ENCODE assay signal across 29 mouse cellular contexts in the genomic region with DNA sequence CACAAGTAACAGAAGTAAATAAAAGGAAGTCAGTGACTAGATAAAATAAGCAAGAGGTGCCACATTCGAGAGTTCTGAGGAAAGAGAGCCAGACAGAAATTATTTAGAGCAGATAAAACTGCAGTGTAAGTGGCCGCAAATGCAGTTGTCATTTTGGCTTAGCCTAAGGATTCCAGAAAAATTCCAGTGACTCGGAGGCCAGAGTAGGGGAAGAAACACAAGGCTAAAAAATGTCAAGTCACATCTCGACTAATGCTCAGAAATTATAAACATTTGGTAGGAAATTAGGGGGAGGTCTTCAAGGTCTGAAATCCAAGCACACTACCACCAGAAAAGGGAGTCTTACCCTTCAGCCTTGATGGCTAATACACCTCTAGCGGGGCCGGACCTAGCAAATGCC. TPM values are rescaled to one million over a fixed set of nuclear protein-coding genes. Genes with fewer than 3 reads are reported as not detected.
DNase-seq lines count a peak whose midpoint lies in the region; ATAC-seq lines count a peak whose summit lies in the region.
"Had no signal": no experiment of that assay in that cellular context is flagged by ENCODE, and none has a peak within 500 bp of the region (broad histone marks: within the 10 kb centered on the region; RNA-seq: fewer than 3 reads in every experiment).

No protein-coding gene starts in this region.

- H3K27ac ChIP-seq in embryonic facial prominence, embryonic 11.5 days (replicated peaks; ENCODE audit: low read depth, low read length), result no peak overlapping the region
- no peak overlapping the region for H3K27ac ChIP-seq in embryonic facial prominence, embryonic 10.5 days (replicated peaks)
- H3K27ac ChIP-seq in heart, embryonic 12.5 days (ENCODE audit: poor library complexity, severe bottlenecking), result peak overlapping the region; percentile 57; the same call in 1 of the 2 replicates
- H3K27ac ChIP-seq in lung, embryonic 16.5 days (ENCODE audit: low read length), result 0 out of 2 replicates have a peak overlapping the region, but pooled peaks have one; percentile 43
- H3K27ac ChIP-seq: embryonic facial prominence, embryonic 12.5 days; forebrain, embryonic 10.5 days; gastrocnemius, adult 2 months; hindbrain, embryonic 14.5 days; liver, embryonic 14.5 days had no signal

- no peak overlapping the region for H3K4me2 ChIP-seq in embryonic facial prominence, embryonic 11.5 days (ENCODE audit: low read depth, low read length)
- H3K4me2 ChIP-seq in heart, embryonic 12.5 days, result peak overlapping the region; percentile 16
- no peak overlapping the region for H3K4me2 ChIP-seq in lung, embryonic 16.5 days (ENCODE audit: low read depth, low read length)
- H3K4me2 ChIP-seq: embryonic facial prominence, embryonic 12.5 days; hindbrain, embryonic 14.5 days; midbrain, embryonic 11.5 days had no signal

- no peak overlapping the region for H3K4me3 ChIP-seq in embryonic facial prominence, embryonic 11.5 days (ENCODE audit: low read depth, low read length)
- no peak overlapping the region for H3K4me3 ChIP-seq in embryonic facial prominence, embryonic 10.5 days
- no peak overlapping the region for H3K4me3 ChIP-seq in heart, embryonic 12.5 days
- H3K4me3 ChIP-seq in lung, embryonic 16.5 days (ENCODE audit: low read length), result no peak overlapping the region
- H3K4me3 ChIP-seq: embryonic facial prominence, embryonic 12.5 days; forebrain, embryonic 10.5 days; gastrocnemius, adult 2 months had no signal

- no peak for ATAC-seq in embryonic facial prominence, embryonic 11.5 days (replicated peaks; ENCODE audit: insufficient number of reproducible peaks, low FRiP score, low TSS enrichment, low read depth)
- ATAC-seq in heart, embryonic 12.5 days (ENCODE audit: insufficient number of reproducible peaks, low FRiP score), result no peak
- ATAC-seq in lung, embryonic 16.5 days (ENCODE audit: low read depth), result peak; percentile 66
- ATAC-seq: forebrain, embryonic 16.5 days; intestine, postnatal 0 days; midbrain, embryonic 16.5 days; Patski had no signal

- H3K27me3 ChIP-seq in embryonic facial prominence, embryonic 11.5 days (ENCODE audit: control insufficient read depth, insufficient read depth, low read length), result no peaks in the 10 kb centered on the region
- no peaks in the 10 kb centered on the region for H3K27me3 ChIP-seq in embryonic facial prominence, embryonic 10.5 days (replicated peaks; ENCODE audit: low read depth, poor library complexity, severe bottlenecking)
- H3K27me3 ChIP-seq in heart, embryonic 12.5 days (replicated peaks), result no peaks in the 10 kb centered on the region
- H3K27me3 ChIP-seq in lung, embryonic 16.5 days (ENCODE audit: control insufficient read depth, insufficient read depth, low read depth, low read length), result no peaks in the 10 kb centered on the region
- H3K27me3 ChIP-seq: embryonic facial prominence, embryonic 12.5 days; Patski had no signal

- intact Hi-C loops in left cerebral cortex, postnatal 36 days (cut with DNase I), result no loop called here

- H3K9ac ChIP-seq in embryonic facial prominence, embryonic 11.5 days (replicated peaks; ENCODE audit: low read length), result no peak overlapping the region
- H3K9ac ChIP-seq in heart, embryonic 12.5 days, result no peak overlapping the region
- H3K9ac ChIP-seq in lung, embryonic 16.5 days (ENCODE audit: low read length), result no peak overlapping the region
- H3K9ac ChIP-seq: embryonic facial prominence, embryonic 12.5 days; hindbrain, embryonic 14.5 days; liver, embryonic 14.5 days had no signal

- WGBS in embryonic facial prominence, embryonic 11.5 days, result 52% methylated on average over 6 of the region's 6 CpGs
- WGBS in embryonic facial prominence, embryonic 10.5 days, result 72% methylated on average over 6 of the region's 6 CpGs
- 32% methylated on average over 6 of the region's 6 CpGs for WGBS in heart, embryonic 12.5 days
- 42% methylated on average over 6 of the region's 6 CpGs for WGBS in lung, embryonic 16.5 days

- H3K4me1 ChIP-seq in embryonic facial prominence, embryonic 11.5 days (ENCODE audit: control insufficient read depth, insufficient read depth, low read length), result peaks cover 3% of the 10 kb centered on the region; the same call in 1 of the 2 replicates
- peaks cover 22% of the 10 kb centered on the region for H3K4me1 ChIP-seq in embryonic facial prominence, embryonic 10.5 days
- H3K4me1 ChIP-seq in heart, embryonic 12.5 days (replicated peaks), result peaks cover 71% of the 10 kb centered on the region
- H3K4me1 ChIP-seq in lung, embryonic 16.5 days (replicated peaks; ENCODE audit: control insufficient read depth, insufficient read depth, low read length), result peaks cover 18% of the 10 kb centered on the region

- H3K9me3 ChIP-seq in embryonic facial prominence, embryonic 11.5 days (replicated peaks; ENCODE audit: control insufficient read depth, low read length), result no peaks in the 10 kb centered on the region
- H3K9me3 ChIP-seq in embryonic facial prominence, embryonic 10.5 days, result 0 out of 2 replicates have a peak, but pooled peaks cover 2% of the 10 kb centered on the region
- no peaks in the 10 kb centered on the region for H3K9me3 ChIP-seq in heart, embryonic 12.5 days (replicated peaks)
- no peaks in the 10 kb centered on the region for H3K9me3 ChIP-seq in lung, embryonic 16.5 days (ENCODE audit: control insufficient read depth, low read length)
- H3K9me3 ChIP-seq: embryonic facial prominence, embryonic 12.5 days; forebrain, embryonic 10.5 days; G1E had no signal

- DNase-seq in embryonic facial prominence, embryonic 11.5 days (ENCODE audit: low spot score), result peak; percentile 50
- DNase-seq in embryonic facial prominence, embryonic 10.5 days (ENCODE audit: low spot score), result no peak
- DNase-seq in heart, adult 9 months (ENCODE audit: low spot score in 2 of 2), result no peak
- no peak for DNase-seq in lung, postnatal 14 days
- no peak for DNase-seq in left cerebral cortex, postnatal 36 days (ENCODE audit: low spot score in 2 of 2)
- DNase-seq: adrenal gland, postnatal 10 days; cerebellum, adult 8-10 months; cerebellum, postnatal 25 days; gastrocnemius, adult 2 months; gastrocnemius, postnatal 36 days; kidney, adult 9 months; kidney, postnatal 10 days; layer of hippocampus, postnatal 36 days; liver; lung, postnatal 10 days; spleen, adult 18-20 months; thymus, postnatal 14 days had no signal

- H3K36me3 ChIP-seq in embryonic facial prominence, embryonic 11.5 days (replicated peaks; ENCODE audit: control insufficient read depth, insufficient read depth, low read depth, low read length), result no peaks in the 10 kb centered on the region
- no peaks in the 10 kb centered on the region for H3K36me3 ChIP-seq in embryonic facial prominence, embryonic 10.5 days (replicated peaks)
- no peaks in the 10 kb centered on the region for H3K36me3 ChIP-seq in heart, embryonic 12.5 days
- H3K36me3 ChIP-seq in lung, embryonic 16.5 days (ENCODE audit: control insufficient read depth, insufficient read depth, low read length), result no peaks in the 10 kb centered on the region
- H3K36me3 ChIP-seq: embryonic facial prominence, embryonic 12.5 days; forebrain, embryonic 10.5 days; G1E had no signal

RNA-seq across cellular contexts. Expression of a gene that starts 10.0 kb away (rescaled TPM):
- polyA plus RNA-seq in embryonic facial prominence, embryonic 11.5 days (2014; fragmentation: Nextera tagmentation; extraction: Ambion mirVana), result 9.2 and 9.3 TPM in 2 replicates
- 6.9 and 7.1 TPM in 2 replicates for polyA plus RNA-seq in embryonic facial prominence, embryonic 10.5 days (2016; fragmentation: Nextera tagmentation; extraction: Ambion mirVana)
- 18.9 and 22.3 TPM in 2 replicates for polyA plus RNA-seq in heart, embryonic 12.5 days (2016; fragmentation: Nextera tagmentation; extraction: Ambion mirVana)
- polyA plus RNA-seq in lung, embryonic 16.5 days (2015; fragmentation: Nextera tagmentation; extraction: Ambion mirVana), result 5.5 and 6.0 TPM in 2 replicates
- 1 to 10 TPM; 3.2 to 5.4 TPM for total RNA-seq in left cerebral cortex, postnatal 36 days (2021)

RNA-seq across cellular contexts. Expression of a gene that starts 48.4 kb away (rescaled TPM):
- 50.1 and 50.8 TPM in 2 replicates for polyA plus RNA-seq in embryonic facial prominence, embryonic 11.5 days (2014; fragmentation: Nextera tagmentation; extraction: Ambion mirVana)
- polyA plus RNA-seq in embryonic facial prominence, embryonic 10.5 days (2016; fragmentation: Nextera tagmentation; extraction: Ambion mirVana), result 41.6 and 43.4 TPM in 2 replicates
- polyA plus RNA-seq in heart, embryonic 12.5 days (2016; fragmentation: Nextera tagmentation; extraction: Ambion mirVana), result 20.7 and 22.6 TPM in 2 replicates
- 32.3 and 36.5 TPM in 2 replicates for polyA plus RNA-seq in lung, embryonic 16.5 days (2015; fragmentation: Nextera tagmentation; extraction: Ambion mirVana)
- total RNA-seq in left cerebral cortex, postnatal 36 days (2021), result 10 to 100 TPM; 30.6 to 31.6 TPM

Comparison
In these comparisons a context has a peak if more than half of its experiments do, and no peak if none do; other contexts are left out.
1. H3K27ac ChIP-seq: peak in heart, embryonic 12.5 days (single experiment) and lung, embryonic 16.5 days (single experiment); none in embryonic facial prominence, embryonic 11.5 days (single experiment) and embryonic facial prominence, embryonic 10.5 days (single experiment).